Mouse (Mus musculus) MEL (cell line): ENCODE measurements at regions not wholly inside any gene's neighbourhood (a gene's known extent, or its start where the extent isn't known, plus 50 kb on each side); places are given as distances from the start of the nearest gene placed in this dataset.

Experiments used
- DNase-seq: peaks from one replicate; pipeline ENCODE4 v3.0.0; 2011; ENCODE audit warnings: low read depth, low spot score
- H3K27ac ChIP-seq: 2 replicates; pipeline ENCODE4 v1.5.1; 2012; ENCODE audit warnings: low read depth, mild to moderate bottlenecking, control low read depth, low read length, moderate library complexity; ENCODE audit not compliant: control insufficient read depth
- H3K27me3 ChIP-seq, 2 experiments: fragments of 150-350 bp in 1 of 2; sonication (generic) in 1 of 2; 2 replicates each; pipeline ENCODE4 v1.6.1; 2012; ENCODE audit warnings: low read length in 2 of 2, mild to moderate bottlenecking in 2 of 2, improper control_type of control experiment in 1 of 2, moderate library complexity in 1 of 2; ENCODE audit not compliant: insufficient read depth in 2 of 2, control insufficient read depth in 1 of 2
- H3K36me3 ChIP-seq, 2 experiments: 2 replicates each; pipeline ENCODE4 v1.6.1; 2012 to 2014; ENCODE audit warnings: low read length in 2 of 2, improper control_type of control experiment in 1 of 2, inconsistent platforms in 1 of 2, mild to moderate bottlenecking in 1 of 2; ENCODE audit not compliant: insufficient read depth in 2 of 2, control insufficient read depth in 1 of 2
- H3K4me1 ChIP-seq, 2 experiments: fragments of 150-350 bp in 1 of 2; sonication (generic) in 1 of 2; 2 replicates each; pipeline ENCODE4 v1.6.1; 2012; ENCODE audit warnings: low read length in 2 of 2, improper control_type of control experiment in 1 of 2, mild to moderate bottlenecking in 1 of 2; ENCODE audit not compliant: insufficient read depth in 2 of 2, control insufficient read depth in 1 of 2
- H3K4me3 ChIP-seq, 2 experiments: fragments of 150-350 bp in 1 of 2; sonication (generic) in 1 of 2; 2 replicates each; pipeline ENCODE4 v1.5.1; 2012; ENCODE audit warnings: low read depth in 2 of 2, low read length in 2 of 2, mild to moderate bottlenecking in 2 of 2, moderate library complexity in 2 of 2, control low read depth in 1 of 2, improper control_type of control experiment in 1 of 2; ENCODE audit not compliant: control insufficient read depth in 1 of 2, insufficient read depth in 1 of 2
- H3K79me2 ChIP-seq: 2 replicates; pipeline ENCODE4 v1.6.1; 2012; ENCODE audit warnings: mild to moderate bottlenecking, low read length, moderate library complexity; ENCODE audit not compliant: control insufficient read depth, poor library complexity, insufficient read depth
- H3K9ac ChIP-seq: 2 replicates; pipeline ENCODE4 v1.6.1; 2012; ENCODE audit warnings: low read depth, mild to moderate bottlenecking, control low read depth, low read length, moderate library complexity; ENCODE audit not compliant: control insufficient read depth, poor library complexity, severe bottlenecking
- H3K9me3 ChIP-seq: fragments of 150-350 bp; sonication (generic); replicated peaks from 2 replicates; pipeline ENCODE4 v1.6.1; 2012; ENCODE audit warnings: mild to moderate bottlenecking, low read length, improper control_type of control experiment, moderate library complexity; ENCODE audit not compliant: insufficient read depth
- BHLHE40 ChIP-seq: IDR thresholded peaks from 2 replicates; pipeline ENCODE4 v1.6.1; 2012; ENCODE audit warnings: low read depth, mild to moderate bottlenecking, inconsistent platforms, low read length, improper control_type of control experiment, borderline replicate concordance
- CTCF ChIP-seq, 3 experiments: IDR thresholded peaks in 2 of 3; conservative IDR thresholded peaks in 1 of 3; 2 replicates each; pipeline ENCODE4 v1.5.1; 2011 to 2012; ENCODE audit warnings: low read length in 3 of 3, low read depth in 2 of 3, mild to moderate bottlenecking in 2 of 3, improper control_type of control experiment in 1 of 3, inconsistent platforms in 1 of 3, mixed read lengths in 1 of 3, moderate library complexity in 1 of 3; ENCODE audit not compliant: control insufficient read depth in 1 of 3, insufficient read depth in 1 of 3, poor library complexity in 1 of 3, severe bottlenecking in 1 of 3
- ELF1 ChIP-seq: IDR thresholded peaks from 2 replicates; pipeline ENCODE4 v1.6.1; 2014; ENCODE audit warnings: low read depth, mild to moderate bottlenecking, inconsistent platforms, low read length, improper control_type of control experiment, moderate library complexity
- EP300 ChIP-seq, 2 experiments: IDR thresholded peaks; 2 replicates each; pipeline ENCODE4 v1.6.1; 2011; ENCODE audit warnings: improper control_type of control experiment in 2 of 2, low read length in 2 of 2, low read depth in 1 of 2, mild to moderate bottlenecking in 1 of 2
- GABPA ChIP-seq: IDR thresholded peaks from 2 replicates; pipeline ENCODE4 v1.6.1; 2012; ENCODE audit warnings: low read depth, mild to moderate bottlenecking, inconsistent platforms, low read length, improper control_type of control experiment, moderate library complexity
- GATA1 ChIP-seq: IDR thresholded peaks from 2 replicates; pipeline ENCODE4 v1.6.1; 2011; ENCODE audit warnings: low read depth, low read length, improper control_type of control experiment
- MAZ ChIP-seq: IDR thresholded peaks from 2 replicates; pipeline ENCODE4 v1.6.1; 2012; ENCODE audit warnings: low read depth, mild to moderate bottlenecking, inconsistent platforms, low read length, improper control_type of control experiment
- MYB ChIP-seq: IDR thresholded peaks from 2 replicates; pipeline ENCODE4 v1.6.1; 2011; ENCODE audit warnings: mild to moderate bottlenecking, low read depth, low read length, improper control_type of control experiment
- NRF1 ChIP-seq: IDR thresholded peaks from 2 replicates; pipeline ENCODE4 v1.6.1; 2014; ENCODE audit warnings: low read depth, mild to moderate bottlenecking, inconsistent platforms, low read length, improper control_type of control experiment, moderate library complexity; ENCODE audit not compliant: poor library complexity, insufficient read depth, severe bottlenecking
- POLR2A ChIP-seq, 2 experiments: IDR thresholded peaks; 2 replicates each; pipeline ENCODE4 v1.6.1; 2011 to 2012; ENCODE audit warnings: low read length in 2 of 2, mild to moderate bottlenecking in 2 of 2, control low read depth in 1 of 2, improper control_type of control experiment in 1 of 2, low read depth in 1 of 2, moderate library complexity in 1 of 2; ENCODE audit not compliant: control insufficient read depth in 1 of 2, insufficient read depth in 1 of 2, poor library complexity in 1 of 2
- POLR2AphosphoS2 ChIP-seq: IDR thresholded peaks from 2 replicates; pipeline ENCODE4 v1.6.1; 2011; ENCODE audit warnings: low read length, improper control_type of control experiment
- POLR2AphosphoS5 ChIP-seq: IDR thresholded peaks from 2 replicates; pipeline ENCODE4 v1.6.1; 2012; ENCODE audit warnings: low read depth, borderline replicate concordance, mild to moderate bottlenecking, inconsistent platforms, low read length, moderate library complexity, mixed read lengths
- RCOR1 ChIP-seq: IDR thresholded peaks from 2 replicates; pipeline ENCODE4 v1.6.1; 2012; ENCODE audit warnings: low read depth, mild to moderate bottlenecking, inconsistent platforms, low read length, improper control_type of control experiment
- SMC3 ChIP-seq: IDR thresholded peaks from 2 replicates; pipeline ENCODE4 v1.6.1; 2011; ENCODE audit warnings: low read depth, low read length, improper control_type of control experiment
- TAL1 ChIP-seq: IDR thresholded peaks from 2 replicates; pipeline ENCODE4 v1.6.1; 2012; ENCODE audit warnings: mild to moderate bottlenecking, inconsistent platforms, low read length, moderate library complexity, mixed read lengths
- TCF12 ChIP-seq: IDR thresholded peaks from 2 replicates; pipeline ENCODE4 v1.6.1; 2014; ENCODE audit warnings: low read depth, mild to moderate bottlenecking, inconsistent platforms, low read length, improper control_type of control experiment, moderate library complexity
- UBTF ChIP-seq: IDR thresholded peaks from 2 replicates; pipeline ENCODE4 v1.6.1; 2012; ENCODE audit warnings: low read depth, mild to moderate bottlenecking, inconsistent platforms, low read length, improper control_type of control experiment, moderate library complexity, borderline replicate concordance; ENCODE audit not compliant: insufficient read depth
- USF2 ChIP-seq, 2 experiments: IDR thresholded peaks; 2 replicates each; pipeline ENCODE4 v1.6.1; 2011 to 2012; ENCODE audit warnings: improper control_type of control experiment in 2 of 2, low read length in 2 of 2, borderline replicate concordance in 1 of 2, inconsistent platforms in 1 of 2, low read depth in 1 of 2, mild to moderate bottlenecking in 1 of 2; ENCODE audit not compliant: insufficient read depth in 1 of 2
- ZC3H11A ChIP-seq: IDR thresholded peaks from 2 replicates; pipeline ENCODE4 v1.6.1; 2012; ENCODE audit warnings: low read depth, mild to moderate bottlenecking, inconsistent platforms, low read length, improper control_type of control experiment
- ZKSCAN1 ChIP-seq: IDR thresholded peaks from 2 replicates; pipeline ENCODE4 v1.6.1; 2012; ENCODE audit warnings: low read depth, mild to moderate bottlenecking, inconsistent platforms, low read length, improper control_type of control experiment, moderate library complexity
- ZMIZ1 ChIP-seq: IDR thresholded peaks from 2 replicates; pipeline ENCODE4 v1.6.1; 2012; ENCODE audit warnings: low read depth, mild to moderate bottlenecking, inconsistent platforms, low read length, improper control_type of control experiment, moderate library complexity

DNA sequence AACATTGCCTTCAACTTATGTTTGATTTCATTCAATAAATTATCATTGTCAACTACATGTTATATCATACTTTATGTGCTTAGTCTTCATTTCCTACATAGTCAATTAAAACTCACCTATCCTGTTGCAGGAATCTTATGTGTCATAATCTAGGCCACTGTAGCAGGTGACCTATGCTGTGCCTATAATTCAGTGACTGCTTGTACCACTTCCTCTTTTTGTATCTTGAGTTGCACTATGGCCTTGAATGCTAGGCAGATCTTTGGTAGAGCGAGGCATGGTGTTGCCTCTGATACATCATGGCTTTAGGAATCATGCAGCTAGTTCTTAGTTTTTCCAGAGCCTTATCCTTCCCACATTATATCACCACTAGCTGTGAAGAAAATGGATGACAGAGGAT is 682.8 kb downstream of the Lrriq3 start:
- TF ChIP-seq MYB (no peak), POLR2A (IDR thresholded peaks at IDR 0.05; ENCODE audit: control insufficient read depth in 1 of 2, insufficient read depth in 1 of 2, low read depth in 1 of 2, low read length in 2 of 2, poor library complexity in 1 of 2) (no peak), ZKSCAN1 (no peak), NRF1 (no peak), UBTF (no peak), ZMIZ1 (no peak), RCOR1 (no peak), EP300 (IDR thresholded peaks at IDR 0.05; ENCODE audit: low read depth in 1 of 2, low read length in 2 of 2) (no peak)
- H3K27me3 ChIP-seq, result no peaks in the 10 kb centered on the region
- DNase-seq, result peak; percentile 6
- no peaks in the 10 kb centered on the region for H3K79me2 ChIP-seq
- no peak overlapping the region for H3K4me3 ChIP-seq
- no peaks in the 10 kb centered on the region for H3K9me3 ChIP-seq
- no peaks in the 10 kb centered on the region for H3K36me3 ChIP-seq
- no peak overlapping the region for H3K27ac ChIP-seq
- H3K9ac ChIP-seq, result no peak overlapping the region
- H3K4me1 ChIP-seq, result no peaks in the 10 kb centered on the region

DNA sequence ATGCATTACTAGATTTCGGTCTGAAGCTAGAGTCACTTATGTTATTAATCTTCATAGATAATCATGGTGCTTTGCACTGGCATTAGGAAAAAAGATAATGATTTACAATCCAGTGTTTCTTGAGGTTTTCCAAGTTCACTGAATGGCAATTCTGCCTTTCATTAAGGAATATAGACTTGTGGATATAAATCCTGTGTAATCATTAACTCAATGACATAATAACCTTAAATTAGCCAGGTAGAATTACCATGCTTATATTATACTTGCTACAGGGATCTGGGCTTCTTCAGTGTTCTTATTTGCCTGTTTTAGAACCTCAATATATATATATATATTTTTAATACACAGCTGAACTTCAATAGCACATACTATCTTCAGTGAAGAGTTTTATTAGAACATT is 683.8 kb downstream of the Lrriq3 start:
- no peaks in the 10 kb centered on the region for H3K79me2 ChIP-seq
- H3K9me3 ChIP-seq, result no peaks in the 10 kb centered on the region
- H3K36me3 ChIP-seq, result no peaks in the 10 kb centered on the region
- no peak for DNase-seq
- no peak overlapping the region for H3K4me3 ChIP-seq
- no peaks in the 10 kb centered on the region for H3K27me3 ChIP-seq
- H3K27ac ChIP-seq, result no peak overlapping the region
- no peaks in the 10 kb centered on the region for H3K4me1 ChIP-seq
- no peak overlapping the region for H3K9ac ChIP-seq
- TF ChIP-seq ZMIZ1 (no peak), MYB (no peak), ZKSCAN1 (no peak), TCF12 (no peak), BHLHE40 (no peak), ZC3H11A (no peak), MAZ (no peak), POLR2AphosphoS5 (no peak), ELF1 (no peak), GATA1 (no peak), EP300 (IDR thresholded peaks at IDR 0.05; ENCODE audit: low read depth in 1 of 2, low read length in 2 of 2) (no peak), CTCF (IDR thresholded peaks at IDR 0.05 in 2 of 3, conservative IDR thresholded peaks at IDR 0.05 in 1 of 3; ENCODE audit: control insufficient read depth in 1 of 3, insufficient read depth in 1 of 3, low read depth in 2 of 3, low read length in 3 of 3, poor library complexity in 1 of 3, severe bottlenecking in 1 of 3) (no peak), SMC3 (no peak), USF2 (IDR thresholded peaks at IDR 0.05; ENCODE audit: borderline replicate concordance in 1 of 2, insufficient read depth in 1 of 2, low read depth in 1 of 2, low read length in 2 of 2) (no peak), POLR2AphosphoS2 (no peak), TAL1 (no peak), GABPA (no peak)
- TF ChIP-seq, all 39 proteins: peak for 0
